Mouse (Mus musculus): Measurements from ENCODE around the gene Impad1.

Impad1 gene

DNA sequence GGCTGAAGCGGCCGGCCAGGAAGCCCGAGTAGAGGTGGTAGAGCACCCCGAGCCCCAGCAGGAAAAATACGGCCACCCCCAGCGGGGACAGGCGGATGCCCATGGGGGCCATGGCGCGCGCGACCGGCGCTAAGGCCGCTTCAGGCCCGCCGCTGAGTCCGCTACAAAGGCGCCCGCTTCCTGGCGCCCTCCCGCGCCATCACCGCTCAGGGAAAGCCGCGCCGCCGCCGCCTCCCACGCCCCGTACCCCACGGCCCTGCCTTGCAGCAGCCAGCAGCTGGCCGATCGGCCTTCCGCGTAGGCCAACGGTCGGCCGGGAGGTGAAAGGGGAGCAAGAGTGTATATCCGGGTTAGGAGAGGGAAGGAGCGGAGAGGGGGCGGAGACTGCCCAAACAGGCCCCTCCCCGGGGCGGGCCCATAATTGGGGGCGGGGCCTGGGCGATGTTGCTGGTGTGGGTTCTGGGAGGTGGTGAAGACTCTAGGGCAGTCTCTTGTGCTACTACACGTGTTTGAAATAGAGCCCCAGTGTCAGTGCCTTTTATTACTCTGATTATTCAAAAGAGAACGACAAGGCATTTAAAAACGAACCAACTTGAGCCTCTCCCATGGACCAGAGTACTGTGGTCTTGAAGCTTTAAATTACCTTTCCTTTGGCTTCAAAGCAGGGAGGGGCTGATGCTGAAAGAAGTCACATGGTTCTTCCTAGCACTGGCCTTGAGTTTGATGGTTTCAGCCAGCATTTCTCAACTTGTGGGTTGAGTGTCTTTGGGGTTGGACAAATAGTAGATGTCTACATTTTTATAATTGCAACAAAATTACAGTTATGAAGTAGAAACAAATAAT is at the start of gene Impad1:
Impad1 (minus strand) TSS at position 364 of the 843 bp plus-strand sequence.
- WGBS: 1% methylated on average over 48 of the region's 48 CpGs

DNA sequence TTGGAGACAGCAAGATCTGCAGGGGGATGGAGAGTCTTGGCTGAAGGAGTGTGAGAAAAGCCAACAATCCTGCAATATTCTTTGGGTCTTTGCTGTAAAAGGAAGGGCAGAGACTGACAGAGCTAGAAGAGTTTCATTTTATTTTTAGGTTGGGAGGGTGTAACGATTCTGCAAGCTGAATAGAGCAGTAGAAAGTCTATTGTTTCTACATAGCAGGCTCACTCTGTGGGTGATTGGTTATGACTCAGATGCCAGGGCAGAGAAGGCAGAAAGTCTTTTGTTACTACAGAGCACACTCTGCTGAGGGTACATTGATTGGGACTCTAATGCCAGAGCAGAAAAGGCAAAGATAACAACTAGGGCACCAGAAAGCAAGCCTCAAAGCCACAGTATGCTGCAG is 47.0 kb upstream of the Impad1 start:
- 22% methylated on average over 1 of the region's 1 CpGs for whole genome bisulfite sequencing

DNA sequence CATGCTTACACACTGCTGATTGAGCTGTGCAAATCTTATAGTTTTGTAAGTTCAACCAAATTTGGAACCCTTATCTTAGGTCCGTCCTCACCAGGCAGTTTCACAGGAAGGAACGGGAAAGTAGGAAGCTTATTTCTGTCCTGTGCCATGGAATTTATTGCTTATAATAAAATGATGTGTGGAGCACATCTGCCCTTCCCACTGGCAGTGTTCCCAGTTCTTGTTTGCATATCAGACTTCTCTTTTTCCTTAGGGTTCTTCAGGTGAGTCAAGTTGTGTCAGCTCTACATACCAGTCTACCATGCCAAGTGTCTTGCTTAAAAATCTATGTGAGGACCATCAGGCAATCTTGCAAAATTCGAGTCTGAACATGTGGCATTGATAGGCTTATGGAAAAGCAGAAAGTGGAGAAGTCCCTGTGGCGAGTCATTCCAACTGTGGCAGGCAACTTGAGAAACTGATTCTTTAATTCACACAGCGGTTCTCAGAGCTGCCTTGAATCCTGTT is 40.7 kb upstream of the Impad1 start:
- 77% methylated on average over 5 of the region's 5 CpGs for WGBS

- 72% methylated on average over 2 of the region's 2 CpGs for WGBS
Observed at GRCm38 (mm10) chr4:4828131-4828530, 35.0 kb upstream of the Impad1 start.

DNA sequence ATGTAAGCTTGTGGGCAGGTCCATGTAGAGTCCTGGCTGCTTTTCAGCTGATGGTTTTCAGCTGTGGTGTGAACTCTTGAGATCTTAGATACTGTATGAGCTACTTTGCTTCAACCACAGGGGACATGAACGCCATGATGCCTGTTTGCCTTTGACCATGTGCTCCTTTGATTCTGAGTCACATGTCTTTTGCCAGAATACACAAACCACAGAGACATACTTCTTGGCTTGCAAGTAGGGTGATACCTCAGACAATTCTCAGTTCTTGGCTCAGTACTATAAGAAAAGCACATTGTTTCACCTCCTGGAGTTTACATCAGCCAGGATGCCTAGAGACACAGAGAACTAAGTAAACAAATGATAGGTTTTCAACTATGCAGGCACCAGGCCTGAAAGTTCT is 29.0 kb upstream of the Impad1 start:
- 81% methylated on average over 1 of the region's 1 CpGs for WGBS

DNA sequence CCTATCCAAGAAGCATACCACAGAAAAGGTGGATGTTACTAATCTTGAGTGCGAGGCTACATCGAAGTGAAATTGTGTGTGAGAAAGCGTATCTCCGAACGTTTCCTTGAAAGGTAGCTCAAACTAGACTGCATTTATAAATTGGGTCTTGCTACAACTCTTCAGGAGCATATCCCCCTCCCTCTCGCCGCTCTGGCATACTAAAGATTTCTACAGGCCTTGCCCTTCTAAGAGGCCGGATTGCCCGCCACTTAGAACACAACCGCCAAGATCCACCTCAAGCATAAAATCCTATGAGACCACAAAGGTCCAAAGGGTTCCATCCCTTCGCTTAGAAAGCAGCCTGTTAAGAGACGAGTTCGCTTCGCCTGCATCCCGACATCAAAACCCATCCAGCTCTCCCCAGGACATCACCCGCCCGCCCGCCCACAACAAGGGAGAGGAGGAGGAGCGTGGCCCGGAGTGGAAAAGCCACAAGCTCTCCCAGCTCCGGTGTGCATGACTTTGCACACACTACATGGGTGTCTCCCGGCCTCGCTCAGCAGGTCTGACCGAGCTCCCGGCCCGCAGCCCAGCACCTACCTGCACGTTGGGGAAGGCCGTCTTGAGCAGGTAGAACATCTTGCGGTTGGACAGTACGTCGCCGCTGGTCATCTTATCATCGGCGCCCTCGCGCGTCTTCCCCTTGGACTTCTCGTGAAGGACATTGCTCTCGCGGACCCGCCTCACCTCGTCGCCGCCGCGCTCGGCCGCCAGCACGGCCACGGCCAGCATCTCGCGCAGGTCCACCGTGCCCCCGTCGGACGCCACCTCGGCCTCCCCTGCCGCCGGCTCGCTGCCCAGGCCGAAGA is 789 bp downstream of the Impad1 start:
- WGBS: 2% methylated on average over 61 of the region's 61 CpGs

DNA sequence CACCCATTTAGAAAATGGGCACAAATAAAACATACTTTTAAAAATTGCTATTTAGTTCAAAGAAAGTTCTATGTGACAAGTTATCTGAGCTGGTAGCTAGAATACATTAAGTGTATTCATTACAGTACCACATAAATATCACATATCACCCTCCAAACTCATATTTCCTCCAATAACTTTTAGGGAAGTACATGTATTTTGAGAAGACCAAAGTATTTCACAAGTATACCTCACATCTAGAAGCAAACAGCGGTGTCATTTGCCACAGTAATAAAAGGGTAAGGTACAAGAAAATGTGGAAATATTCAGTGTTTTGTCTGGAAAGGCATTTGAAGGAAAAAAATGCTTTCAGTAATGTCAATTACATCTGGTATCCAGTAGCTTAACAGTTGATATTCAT is 2.0 kb downstream of the Impad1 start:
- 86% methylated on average over 1 of the region's 1 CpGs for WGBS

DNA sequence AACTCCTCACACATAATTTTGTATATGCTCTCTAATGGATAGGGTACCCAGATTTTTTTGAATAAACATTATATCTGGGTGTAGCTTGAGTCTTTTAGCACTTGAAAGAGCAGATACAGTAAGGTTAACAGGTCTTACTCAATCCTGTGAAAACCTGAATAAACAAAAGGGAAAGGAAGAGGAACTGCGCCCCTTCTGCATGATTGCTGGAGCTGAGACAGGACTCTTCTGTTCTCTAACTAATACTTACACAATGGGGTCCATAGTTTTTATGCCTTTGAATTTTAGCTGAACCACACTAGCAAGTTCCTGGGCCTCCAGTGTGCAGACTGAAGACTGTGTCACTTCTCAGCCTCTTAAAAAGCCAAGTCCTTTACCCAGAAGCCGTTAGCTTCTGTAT is 8.0 kb downstream of the Impad1 start:
- 71% methylated on average over 2 of the region's 2 CpGs for WGBS

- WGBS: 63% methylated on average over 1 of the region's 1 CpGs
Observed at GRCm38 (mm10) chr4:4784305-4784704, 8.8 kb downstream of the Impad1 start.

DNA sequence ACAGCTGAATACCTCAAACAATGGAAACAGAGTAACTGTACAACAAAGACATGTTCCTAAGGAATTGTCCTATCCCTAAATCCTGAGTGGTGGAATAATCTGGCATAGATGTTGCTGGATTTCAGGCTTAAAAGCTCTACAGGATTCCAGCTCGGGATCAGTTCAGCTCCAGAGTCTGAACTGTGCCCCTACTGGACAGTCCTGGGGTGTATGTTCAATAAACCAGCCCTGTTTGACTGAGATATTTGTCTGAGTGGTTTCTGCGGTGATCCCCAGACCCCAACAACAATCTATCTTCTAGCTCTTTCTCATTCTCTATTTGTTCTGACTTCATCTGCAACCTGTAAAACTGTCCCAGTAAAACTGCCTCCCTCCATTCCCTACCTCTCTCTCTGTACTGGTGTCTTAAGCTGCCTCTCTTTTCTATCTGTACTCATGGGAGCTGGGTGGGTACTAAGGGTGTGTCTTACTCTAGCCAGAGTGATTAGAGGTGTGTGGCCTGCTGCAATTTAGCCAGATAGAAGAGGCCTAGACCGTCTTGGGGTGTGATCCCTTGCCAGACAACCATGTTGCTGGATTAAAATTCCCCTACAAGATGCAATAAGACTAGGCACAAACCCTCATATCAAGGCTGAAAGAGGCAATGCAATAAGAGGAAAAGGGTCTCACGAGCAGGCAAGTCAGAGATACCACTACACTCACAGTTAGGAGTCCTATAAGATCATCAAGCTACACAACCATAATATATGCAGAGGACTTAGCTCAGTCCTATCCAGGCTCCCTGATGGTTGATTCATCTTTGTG is 10.1 kb downstream of the Impad1 start:
- 95% methylated on average over 4 of the region's 4 CpGs for WGBS

GRCm38 (mm10) chr4:4771523-4772114 is 21.5 kb downstream of the Impad1 start:
- WGBS: 50% methylated on average over 2 of the region's 2 CpGs

DNA sequence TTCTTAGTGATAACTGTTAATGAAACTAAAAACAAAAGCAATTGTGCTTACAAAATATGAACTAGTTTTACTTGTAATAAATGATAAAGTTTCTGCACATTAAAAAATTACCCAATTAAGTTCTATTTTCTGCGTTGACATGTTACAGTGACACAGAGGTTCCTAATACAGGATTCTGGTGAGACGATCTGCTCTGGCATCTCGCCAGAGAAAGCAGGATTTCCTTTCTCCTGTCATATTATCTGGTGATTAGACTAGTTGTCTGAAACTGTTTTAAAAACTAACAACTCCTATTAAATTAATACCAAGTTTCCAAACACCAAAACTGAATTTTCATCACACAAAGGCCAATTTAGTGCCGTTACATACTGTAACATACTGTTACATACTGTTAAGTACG is 27.3 kb downstream of the Impad1 start:
- WGBS: 73% methylated on average over 5 of the region's 5 CpGs

DNA sequence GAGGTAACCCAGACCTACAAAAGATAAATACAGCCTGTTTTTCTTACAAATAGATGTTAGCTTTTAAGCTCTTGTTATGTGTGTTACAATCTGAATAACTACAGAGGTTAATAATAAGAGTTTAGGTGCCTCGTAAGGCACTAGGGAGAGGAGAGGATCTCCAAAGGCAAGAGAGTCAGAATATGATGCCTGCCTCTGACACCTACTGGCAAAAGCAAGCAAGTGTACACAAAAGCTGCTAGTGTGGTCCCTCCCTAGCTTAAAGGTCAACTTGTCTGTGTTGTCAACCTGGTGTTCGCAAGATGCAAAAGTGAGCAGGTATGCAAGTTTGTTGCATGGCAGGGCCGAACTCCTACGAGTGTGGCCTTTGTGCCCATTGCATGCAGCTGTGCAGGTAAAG is 34.8 kb downstream of the Impad1 start:
- WGBS: 83% methylated on average over 4 of the region's 4 CpGs

DNA sequence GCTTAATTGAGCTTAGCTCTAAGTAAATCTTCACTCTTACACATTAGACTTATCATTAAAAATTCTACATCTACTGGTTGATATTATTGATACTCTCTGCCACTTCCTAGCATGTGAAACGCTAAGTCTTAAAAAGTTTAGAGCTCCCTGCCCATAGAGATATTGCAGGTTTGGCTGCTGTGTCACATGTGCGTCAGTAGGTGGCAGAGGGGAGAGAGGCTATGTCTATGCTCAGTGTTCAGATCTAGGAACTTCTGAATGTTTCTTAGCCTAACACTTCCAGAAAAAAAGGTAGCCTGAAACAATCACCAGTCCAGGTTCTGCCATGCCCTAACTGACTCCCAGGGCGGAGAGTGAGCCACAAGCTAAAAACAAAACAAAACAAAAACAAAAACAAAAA is 63.7 kb downstream of the Impad1 start:
- WGBS: 51% methylated on average over 3 of the region's 3 CpGs

DNA sequence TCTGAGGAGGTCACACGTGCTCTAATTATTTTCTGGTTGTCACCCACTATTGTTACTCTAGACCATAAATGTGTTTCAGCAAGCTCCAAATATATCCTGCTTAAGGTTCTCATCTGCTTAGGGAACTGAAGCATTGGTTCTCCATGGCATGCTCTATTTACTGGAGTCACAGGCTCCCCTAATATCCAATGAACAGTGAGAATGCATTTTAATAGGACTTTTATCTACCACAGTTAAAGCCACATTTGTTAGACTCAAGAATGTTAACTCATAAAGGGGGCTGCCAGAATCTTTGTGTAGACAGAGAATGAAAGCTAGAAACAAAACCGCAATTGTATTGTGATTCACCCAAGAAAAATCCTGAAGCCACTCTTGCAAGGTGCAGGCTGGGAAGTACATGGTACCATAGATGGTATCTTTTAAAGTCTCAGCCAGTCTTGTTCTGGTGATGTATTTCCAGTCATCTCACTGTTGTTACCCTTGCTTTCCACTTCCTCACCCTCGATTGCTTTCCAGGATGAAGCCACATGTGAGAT is 66.8 kb downstream of the Impad1 start:
- WGBS: 75% methylated on average over 3 of the region's 3 CpGs

- 79% methylated on average over 8 of the region's 8 CpGs for WGBS
Observed at GRCm38 (mm10) chr4:4723821-4724220, 69.3 kb downstream of the Impad1 start.

GRCm38 (mm10) chr4:4722081-4722480 is 71.1 kb downstream of the Impad1 start:
- 69% methylated on average over 1 of the region's 1 CpGs for WGBS

DNA sequence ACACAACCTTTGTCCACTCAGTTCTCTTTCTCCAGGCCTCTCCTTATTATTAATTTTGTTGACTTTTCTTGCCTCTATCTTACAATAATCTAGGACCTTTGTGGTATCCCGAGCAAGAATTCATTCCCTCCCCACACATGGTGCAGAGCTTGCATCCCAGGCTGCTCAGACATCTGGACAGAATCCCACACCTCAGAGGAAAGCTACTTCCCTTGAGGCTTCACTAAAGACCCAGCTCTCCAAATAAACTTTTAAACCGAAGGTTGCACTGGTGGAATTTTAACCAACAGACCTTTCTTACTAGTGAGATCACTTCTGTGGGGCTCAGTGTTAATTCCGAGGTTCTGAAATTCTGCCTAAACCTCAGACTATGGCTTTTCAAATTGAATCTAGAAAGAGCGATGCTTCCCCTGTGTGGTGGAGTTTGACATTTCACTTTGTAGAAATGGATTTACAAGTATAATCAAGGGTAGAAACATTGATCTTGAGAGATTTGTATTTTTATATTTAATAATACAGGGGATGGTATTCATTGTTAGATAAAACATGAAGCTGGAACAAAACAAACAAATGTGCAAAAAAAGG is 75.3 kb downstream of the Impad1 start:
- WGBS: 40% methylated on average over 4 of the region's 4 CpGs

Data from cerebral cortex, adult 2 months (tissue).